Mouse (Mus musculus) cerebellum, adult 2 months (tissue): ENCODE measurements around the gene Ciart. TPM values are rescaled to one million over a fixed set of nuclear protein-coding genes. Genes with fewer than 3 reads are reported as not detected.

Experiments used
- DNase-seq, 2 experiments: peaks; one replicate each; pipeline ENCODE4 v3.0.0; 2021
- H3K27ac ChIP-seq: fragments of 200-500 bp; 2 replicates; pipeline ENCODE4 v1.5.1; 2012; ENCODE audit warnings: low read length, control low read depth, inconsistent platforms; ENCODE audit not compliant: insufficient read depth
- H3K27me3 ChIP-seq: fragments of 200-500 bp; 2 replicates; pipeline ENCODE4 v1.6.1; 2012; ENCODE audit warnings: inconsistent platforms, mild to moderate bottlenecking, low read length, moderate library complexity; ENCODE audit not compliant: control insufficient read depth, insufficient read depth
- H3K4me1 ChIP-seq: fragments of 200-500 bp; 2 replicates; pipeline ENCODE4 v1.6.1; 2011; ENCODE audit warnings: low read length; ENCODE audit not compliant: control insufficient read depth, insufficient read depth
- H3K4me3 ChIP-seq: fragments of 200-500 bp; replicated peaks from 2 replicates; pipeline ENCODE3; 2011; ENCODE audit warnings: mild to moderate bottlenecking, low read depth, low read length, control low read depth; ENCODE audit not compliant: insufficient read depth
- CTCF ChIP-seq: fragments of 200-500 bp; IDR thresholded peaks from 2 replicates; pipeline ENCODE4 v1.5.1; 2011; ENCODE audit warnings: low read depth, mild to moderate bottlenecking, control low read depth, low read length, moderate library complexity, borderline replicate concordance; ENCODE audit not compliant: insufficient read depth
- POLR2A ChIP-seq: fragments of 200-500 bp; IDR thresholded peaks from 2 replicates; pipeline ENCODE4 v1.6.1; 2011; ENCODE audit warnings: low read length, control low read depth, borderline replicate concordance; ENCODE audit not compliant: insufficient read depth
- WGBS: fragments of 180-500 bp; shearing (Covaris S2); methylation state at CpG from one replicate; pipeline ENCODE4 v1.1.7; 2018; 5-methylcytosine and 5-hydroxymethylcytosine counted together
- polyA plus RNA-seq: library from polyadenylated mRNA; depleted of rRNA; stranded (reverse); fragments of >200 nt; gene quantifications from 2 replicates; pipeline ENCODE4 v1.2.3, GENCODE M21; 2012; rRNA removed

Gene Ciart
- polyA plus RNA-seq, 1 experiment: 48.4 TPM

DNA sequence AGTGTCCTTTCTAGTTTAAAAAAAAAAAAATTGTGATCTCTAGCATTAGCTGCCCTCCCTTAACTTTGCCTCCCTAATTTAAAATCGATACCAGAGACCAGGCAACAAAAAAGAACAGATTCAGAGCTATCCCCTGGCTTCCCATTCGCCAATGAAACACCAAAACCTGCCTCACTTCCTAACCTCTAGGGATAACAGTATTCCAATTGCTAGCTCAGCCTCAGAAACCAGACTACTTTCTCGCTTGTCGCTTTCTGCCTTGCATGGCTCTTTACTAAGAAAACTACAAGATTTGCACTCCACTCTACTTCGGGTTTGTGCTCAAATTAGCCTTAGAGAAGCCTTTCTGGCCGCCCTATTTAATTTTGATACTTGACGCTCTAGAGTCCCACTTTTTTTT is 25.9 kb downstream of the Ciart start:
- Histone ChIP-seq H3K4me1 (no peaks in the 10 kb centered on the region), H3K4me3 (peak overlapping the region; percentile 66), H3K27me3 (no peaks in the 10 kb centered on the region), H3K27ac (0 out of 2 replicates have a peak overlapping the region, but pooled peaks have one; percentile 8)
- no peak for DNase-seq
- TF ChIP-seq CTCF (no peak), POLR2A (no peak)
- 21% methylated on average over 7 of the region's 7 CpGs for WGBS

DNA sequence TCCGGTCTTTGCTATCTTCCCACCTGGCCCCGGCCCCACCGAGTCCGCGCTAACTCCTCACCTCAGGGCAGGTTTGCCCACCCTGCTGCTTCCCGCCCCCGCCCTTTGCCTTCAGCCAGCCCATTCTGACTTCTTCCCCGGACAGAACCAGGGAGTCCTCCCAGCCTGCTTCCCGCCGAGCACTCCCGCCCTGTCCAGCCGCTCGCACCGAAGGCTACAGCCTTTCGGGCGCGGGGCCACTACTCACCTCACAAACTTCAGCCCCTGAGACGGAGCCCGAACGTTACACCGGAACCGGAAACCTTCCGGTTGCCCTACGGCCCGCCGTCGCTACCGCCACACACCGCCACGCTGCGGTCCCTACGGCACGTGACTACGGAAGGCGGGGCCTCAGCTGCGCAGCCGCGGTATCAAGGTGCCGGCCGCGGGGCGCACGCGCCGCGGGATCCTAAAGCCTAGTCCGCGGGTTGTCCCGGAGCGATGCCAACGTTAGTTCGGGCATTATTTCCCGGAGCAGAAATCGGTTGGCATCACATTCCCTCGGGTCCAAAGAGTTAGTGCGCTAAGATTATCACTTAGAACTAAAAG is 26.5 kb downstream of the Ciart start, which contains the start of gene Prpf3:
Prpf3 (minus strand) TSS at position 384 of the 588 bp plus-strand sequence.
- DNase-seq: peak; percentile 93 to 94
- Histone ChIP-seq H3K4me3 (peak within 1 kb of the TSS; percentile 66), H3K27ac (peak within 1 kb of the TSS; percentile 8; the same call in 1 of the 2 replicates), H3K4me1 (no peaks in the 10 kb centered on the region), H3K27me3 (no peaks in the 10 kb centered on the region)
- under 1% methylated on average over 56 of the region's 56 CpGs for WGBS
- TF ChIP-seq CTCF (no peak), POLR2A (peak; percentile 91)

DNA sequence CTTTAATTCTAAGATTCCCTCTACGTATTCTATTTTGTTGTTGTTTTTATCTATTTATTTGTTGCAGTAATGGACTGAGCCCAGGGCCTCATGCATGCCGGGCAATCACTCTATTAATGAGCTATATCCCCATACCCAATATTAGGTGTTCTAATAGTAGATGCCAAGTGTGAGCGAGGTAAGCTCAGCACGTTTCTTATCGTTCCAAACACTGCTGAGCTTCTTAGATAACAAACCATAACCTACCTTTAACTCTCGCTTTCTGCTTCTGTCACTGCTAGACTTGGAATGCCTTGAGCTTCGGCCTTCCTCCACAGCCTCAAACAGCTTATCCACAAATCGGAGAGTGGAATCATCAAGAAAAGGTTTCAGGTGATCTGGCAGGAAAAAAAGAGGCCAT is 30.7 kb downstream of the Ciart start:
- no peaks in the 10 kb centered on the region for H3K4me1 ChIP-seq
- 97% methylated on average over 8 of the region's 8 CpGs for WGBS
- no peak for DNase-seq
- H3K4me3 ChIP-seq: no peak overlapping the region
- no peaks in the 10 kb centered on the region for H3K27me3 ChIP-seq
- no peak overlapping the region for H3K27ac ChIP-seq
- TF ChIP-seq POLR2A: no peak
- TF ChIP-seq CTCF: no peak

DNA sequence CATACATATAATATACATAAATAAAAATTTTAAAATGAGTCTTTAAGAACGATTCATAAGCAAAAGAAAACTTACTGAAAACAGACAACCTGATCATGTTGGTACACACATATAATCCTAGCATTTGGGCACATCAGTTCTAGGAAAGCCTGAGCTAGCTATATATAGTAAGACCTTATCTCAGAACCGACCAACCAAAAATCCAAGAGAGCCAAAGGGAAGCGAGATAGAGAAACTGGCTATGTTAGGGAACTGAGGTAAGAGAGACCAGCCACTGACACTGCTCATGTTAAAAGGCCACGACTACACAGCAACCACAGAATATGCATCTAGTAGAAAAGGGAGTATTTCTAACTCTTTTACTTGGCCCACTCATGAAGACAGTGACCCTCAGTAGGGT is 31.4 kb downstream of the Ciart start:
- TF ChIP-seq POLR2A (no peak), CTCF (no peak)
- no peak overlapping the region for H3K27ac ChIP-seq
- H3K4me3 ChIP-seq: no peak overlapping the region
- no peaks in the 10 kb centered on the region for H3K27me3 ChIP-seq
- DNase-seq: no peak
- WGBS: 83% methylated on average over 4 of the region's 4 CpGs
- H3K4me1 ChIP-seq: no peaks in the 10 kb centered on the region

DNA sequence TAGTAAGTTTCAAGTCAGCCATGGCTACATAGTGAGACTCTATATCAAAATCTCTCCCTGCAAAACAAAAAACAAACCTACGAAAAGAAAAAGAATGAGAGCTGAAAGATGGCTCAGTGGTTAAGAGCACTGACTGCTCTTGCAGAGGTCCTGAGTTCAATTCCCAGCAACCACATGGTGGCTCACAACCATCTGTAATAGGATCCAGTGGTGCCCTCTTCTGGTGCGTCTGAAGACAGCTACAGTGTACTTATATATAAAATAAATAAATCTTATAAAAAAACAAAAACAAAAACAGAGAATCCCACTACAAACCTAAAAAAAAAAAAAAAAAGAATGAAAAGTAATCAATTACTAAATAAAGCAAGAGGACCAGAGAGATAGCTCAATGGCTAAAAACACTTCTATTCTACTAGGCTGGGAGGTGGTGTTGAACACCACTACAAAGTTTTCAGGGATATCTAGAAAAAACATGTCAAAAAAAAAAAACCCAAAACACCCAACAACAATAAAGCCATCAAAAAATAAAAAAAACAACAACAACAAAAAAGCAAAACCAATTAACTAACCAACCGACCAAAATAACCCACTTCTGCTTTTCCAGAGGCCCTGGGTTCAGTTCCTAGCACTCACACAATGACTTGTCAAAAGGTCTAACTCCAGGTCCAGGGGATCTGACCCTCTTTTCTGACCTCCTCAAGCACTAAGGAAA is 39.4 kb downstream of the Ciart start:
- 91% methylated on average over 3 of the region's 3 CpGs for WGBS
- no peak for DNase-seq
- Histone ChIP-seq H3K27me3 (no peaks in the 10 kb centered on the region), H3K4me3 (no peak overlapping the region), H3K4me1 (no peaks in the 10 kb centered on the region), H3K27ac (no peak overlapping the region)
- TF ChIP-seq POLR2A (no peak), CTCF (no peak)

DNA sequence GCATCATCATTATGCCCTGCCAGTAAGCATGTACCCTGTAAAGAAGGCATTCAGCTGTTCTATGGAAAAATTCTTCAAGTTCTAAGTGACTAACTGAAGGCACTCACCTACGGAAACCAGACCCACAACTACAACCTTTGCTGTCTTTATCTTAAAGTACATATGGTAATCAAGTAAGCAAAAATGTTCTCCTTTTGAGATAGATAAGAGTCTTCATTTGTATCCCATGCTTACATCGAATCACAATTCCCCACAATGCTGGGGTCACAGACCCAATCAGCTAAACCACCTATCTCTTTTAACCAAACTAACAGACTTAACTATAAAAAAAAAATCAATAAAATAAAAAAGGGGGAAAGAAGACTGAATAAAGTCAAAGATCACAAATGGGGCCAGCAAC is 42.8 kb downstream of the Ciart start:
- H3K4me1 ChIP-seq: no peaks in the 10 kb centered on the region
- no peaks in the 10 kb centered on the region for H3K27me3 ChIP-seq
- no peak overlapping the region for H3K4me3 ChIP-seq
- no peak for DNase-seq
- H3K27ac ChIP-seq: no peak overlapping the region
- TF ChIP-seq CTCF (no peak), POLR2A (no peak)
- WGBS: 96% methylated on average over 2 of the region's 2 CpGs

DNA sequence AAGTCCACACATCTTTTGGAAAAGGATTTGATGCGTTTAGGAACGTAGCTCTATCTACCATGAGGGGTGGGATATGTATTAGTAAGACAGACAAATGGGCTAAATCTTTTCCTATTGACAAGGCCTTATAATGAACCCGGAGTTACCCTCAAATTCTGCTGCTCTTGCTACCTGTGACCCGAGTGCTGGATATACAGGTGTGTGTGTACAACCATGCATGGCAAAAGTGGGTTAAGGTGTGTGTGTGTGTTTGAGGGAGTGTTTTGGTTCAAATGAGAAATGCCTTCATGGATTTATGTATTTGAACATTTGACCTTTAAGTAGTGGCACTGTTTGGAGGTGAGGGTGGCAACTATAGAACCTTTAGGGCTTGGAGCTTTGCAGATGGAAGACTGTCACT is 53.0 kb downstream of the Ciart start:
- Histone ChIP-seq H3K4me1 (no peaks in the 10 kb centered on the region), H3K4me3 (no peak overlapping the region), H3K27me3 (no peaks in the 10 kb centered on the region), H3K27ac (no peak overlapping the region)
- DNase-seq: no peak
- TF ChIP-seq POLR2A (no peak), CTCF (no peak)
- WGBS: 99% methylated on average over 4 of the region's 4 CpGs

Other genes starting within 250 kb of the Ciart start
- 43.6 and 45.4 TPM in 2 replicates for gene Mcl1, start 223.5 kb downstream of the Ciart start, polyA plus RNA-seq
- gene Adamtsl4, start 194.3 kb downstream of the Ciart start, polyA plus RNA-seq: 13.5 and 15.9 TPM in 2 replicates
- gene Ecm1, start 142.7 kb downstream of the Ciart start, polyA plus RNA-seq: 14.3 and 14.7 TPM in 2 replicates
- gene Tars2, start 122.0 kb downstream of the Ciart start, polyA plus RNA-seq: 41.3 and 43.3 TPM in 2 replicates
- 27.4 and 30.3 TPM in 2 replicates for gene Rprd2, start 63.4 kb downstream of the Ciart start, polyA plus RNA-seq
- 39.6 and 41.6 TPM in 2 replicates for gene Prpf3, start 26.4 kb downstream of the Ciart start, polyA plus RNA-seq
- 265 and 281 TPM in 2 replicates for gene Mrps21, start 10.7 kb downstream of the Ciart start, polyA plus RNA-seq
- gene BC028528, start 9.8 kb upstream of the Ciart start, polyA plus RNA-seq: 9.0 and 9.3 TPM in 2 replicates
- 78.1 and 80.3 TPM in 2 replicates for gene Aph1a, start 11.7 kb upstream of the Ciart start, polyA plus RNA-seq
- 49.8 and 63.2 TPM in 2 replicates for gene Car14, start 22.4 kb upstream of the Ciart start, polyA plus RNA-seq
- 65.1 and 70.4 TPM in 2 replicates for gene Anp32e, start 47.0 kb upstream of the Ciart start, polyA plus RNA-seq
- 155 and 160 TPM in 2 replicates for gene Plekho1, start 113.8 kb upstream of the Ciart start, polyA plus RNA-seq
- gene Vps45, start 176.2 kb upstream of the Ciart start, polyA plus RNA-seq: 33.3 and 33.6 TPM in 2 replicates
- gene Otud7b, start 222.3 kb upstream of the Ciart start, polyA plus RNA-seq: 26.3 and 30.0 TPM in 2 replicates